Mouse (Mus musculus) kidney, adult 2 months (tissue): Measurements from ENCODE around the gene Nuak2. TPM values are rescaled to one million over a fixed set of nuclear protein-coding genes. Genes with fewer than 3 reads are reported as not detected.
A peak's percentile ranks its signal among the peaks of the same experiment; 100 is the strongest.

Source experiments
- DNase-seq: peaks from one replicate; pipeline ENCODE4 v3.0.0; 2021
- H3K27ac ChIP-seq: fragments of 200-500 bp; 2 replicates; pipeline ENCODE4 v1.5.1; 2012; ENCODE audit warnings: low read depth, low read length, control low read depth, inconsistent platforms; ENCODE audit not compliant: insufficient read depth
- H3K27me3 ChIP-seq: fragments of 200-500 bp; replicated peaks from 2 replicates; pipeline ENCODE4 v1.6.1; 2012; ENCODE audit warnings: mild to moderate bottlenecking, moderate library complexity, low read length, inconsistent platforms; ENCODE audit not compliant: control insufficient read depth, insufficient read depth
- H3K36me3 ChIP-seq: fragments of 200-500 bp; 2 replicates; pipeline ENCODE4 v1.6.1; 2012; ENCODE audit warnings: mild to moderate bottlenecking, moderate library complexity, low read length, inconsistent platforms; ENCODE audit not compliant: control insufficient read depth, insufficient read depth
- H3K4me1 ChIP-seq: fragments of 200-500 bp; 2 replicates; pipeline ENCODE4 v1.6.1; 2011; ENCODE audit warnings: low read length; ENCODE audit not compliant: control insufficient read depth, insufficient read depth
- H3K4me3 ChIP-seq: fragments of 200-500 bp; 2 replicates; pipeline ENCODE4 v1.5.1; 2011; ENCODE audit warnings: mild to moderate bottlenecking, low read depth, low read length, control low read depth; ENCODE audit not compliant: insufficient read depth
- CTCF ChIP-seq: fragments of 200-500 bp; conservative IDR thresholded peaks from 2 replicates; pipeline ENCODE4 v1.5.1; 2011; ENCODE audit warnings: low read depth, mild to moderate bottlenecking, control low read depth, low read length, moderate library complexity, mixed read lengths; ENCODE audit not compliant: insufficient read depth, insufficient read length
- POLR2A ChIP-seq: fragments of 200-500 bp; IDR thresholded peaks from one replicate; pipeline ENCODE4 v1.6.1; 2011; ENCODE audit warnings: low read depth, low read length, control low read depth
- WGBS: fragments of 180-500 bp; shearing (Covaris S2); methylation state at CpG from one replicate; pipeline ENCODE4 v1.1.7; 2018; 5-methylcytosine and 5-hydroxymethylcytosine counted together
- polyA plus RNA-seq: library from polyadenylated mRNA; depleted of rRNA; stranded (reverse); fragments of >200 nt; gene quantifications from 2 replicates; pipeline ENCODE4 v1.2.3, GENCODE M21; 2012

The Nuak2 gene
- polyA plus RNA-seq, 1 experiment, result 56.1 TPM

DNA sequence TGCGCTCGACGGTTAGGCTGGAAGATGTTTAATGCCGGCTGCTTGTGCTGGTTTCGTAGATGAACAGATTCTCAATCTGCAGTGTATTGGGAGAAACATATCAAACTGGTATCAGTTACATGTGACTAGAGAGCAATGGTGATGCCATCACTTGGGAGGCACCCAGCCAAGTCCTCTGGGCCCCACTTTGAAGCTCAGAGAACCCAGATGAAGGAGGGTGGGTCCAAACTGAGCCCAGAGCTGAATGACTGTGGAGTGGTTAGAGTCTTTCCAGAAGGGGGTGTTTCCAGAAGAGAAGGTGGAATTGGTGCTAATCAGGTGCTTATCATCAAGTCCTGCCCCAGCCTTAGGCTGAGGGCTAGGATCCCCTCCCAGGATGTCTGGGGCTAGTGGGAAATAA lies 14.7 kb upstream of the Nuak2 start:
- DNase-seq, result no peak
- Histone ChIP-seq H3K4me1 (peaks cover 16% of the 10 kb centered on the region), H3K27ac (no peak overlapping the region), H3K4me3 (no peak overlapping the region), H3K36me3 (no peaks in the 10 kb centered on the region), H3K27me3 (no peaks in the 10 kb centered on the region)
- WGBS, result 80% methylated on average over 5 of the region's 5 CpGs
- TF ChIP-seq POLR2A (no peak), CTCF (no peak)

DNA sequence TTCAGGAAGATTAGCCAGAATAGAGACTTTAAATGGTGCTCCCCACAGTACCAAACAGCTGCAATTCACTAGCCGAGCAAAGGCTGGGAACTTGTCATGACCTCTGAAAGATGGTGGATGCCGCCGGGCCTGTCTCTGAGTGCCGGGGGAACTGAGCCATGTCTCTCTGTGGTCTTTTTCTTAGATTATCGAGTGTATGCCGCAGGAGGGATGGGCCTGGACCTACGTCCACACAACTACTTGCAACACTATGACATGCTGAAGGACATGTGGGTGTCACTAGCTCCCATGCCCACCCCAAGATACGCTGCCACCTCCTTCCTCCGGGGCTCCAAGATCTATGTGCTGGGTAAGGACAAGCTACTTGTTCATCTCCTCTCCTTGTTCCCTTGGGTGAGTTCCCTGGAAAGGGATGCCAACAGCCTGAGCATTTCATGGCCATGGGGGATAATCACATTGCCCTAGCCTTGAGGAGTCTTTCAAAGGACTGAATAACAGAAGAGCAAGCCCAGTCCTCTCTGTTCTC lies 13.5 kb upstream of the Nuak2 start:
- H3K27me3 ChIP-seq, result no peaks in the 10 kb centered on the region
- peaks cover 16% of the 10 kb centered on the region for H3K4me1 ChIP-seq
- WGBS, result 92% methylated on average over 9 of the region's 9 CpGs
- no peak overlapping the region for H3K27ac ChIP-seq
- DNase-seq, result no peak
- H3K4me3 ChIP-seq, result no peak overlapping the region
- no peaks in the 10 kb centered on the region for H3K36me3 ChIP-seq
- TF ChIP-seq POLR2A (no peak), CTCF (no peak)

GRCm38 (mm10) chr1:132304618-132305214 lies 11.2 kb upstream of the Nuak2 start:
- DNase-seq, result peak; percentile 55
- Histone ChIP-seq H3K27me3 (no peaks in the 10 kb centered on the region), H3K27ac (0 out of 2 replicates have a peak overlapping the region, but pooled peaks have one; percentile 8), H3K36me3 (no peaks in the 10 kb centered on the region), H3K4me1 (peaks cover 9% of the 10 kb centered on the region), H3K4me3 (no peak overlapping the region)
- TF ChIP-seq CTCF (no peak), POLR2A (no peak)
- WGBS, result 55% methylated on average over 9 of the region's 9 CpGs

DNA sequence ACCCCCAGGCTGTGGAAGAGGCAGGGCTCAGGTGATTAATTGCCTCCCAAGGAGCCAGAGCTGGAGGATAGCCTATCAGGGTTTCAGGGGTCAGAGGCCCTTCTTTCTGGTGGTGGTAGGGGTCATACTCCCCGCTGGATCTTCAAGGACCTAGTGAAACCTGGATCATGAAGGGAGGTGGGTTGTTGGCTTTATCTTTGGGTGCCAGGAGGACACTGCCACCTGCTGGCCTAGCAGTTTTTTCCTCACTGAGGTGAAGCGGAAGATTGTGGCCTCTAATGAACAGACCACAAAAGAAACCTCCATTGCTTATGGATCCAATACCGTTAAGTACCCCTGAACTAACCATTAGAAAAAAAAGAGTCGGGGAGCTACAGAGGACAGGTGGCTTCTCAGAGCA lies 9.8 kb upstream of the Nuak2 start:
- H3K27me3 ChIP-seq, result no peaks in the 10 kb centered on the region
- H3K4me1 ChIP-seq, result peaks cover 16% of the 10 kb centered on the region
- TF ChIP-seq CTCF (peak; percentile 89), POLR2A (no peak)
- H3K27ac ChIP-seq, result no peak overlapping the region
- DNase-seq, result peak; percentile 74
- no peak overlapping the region for H3K4me3 ChIP-seq
- WGBS, result 38% methylated on average over 4 of the region's 4 CpGs
- no peaks in the 10 kb centered on the region for H3K36me3 ChIP-seq

- Histone ChIP-seq H3K4me3 (no peak overlapping the region), H3K36me3 (no peaks in the 10 kb centered on the region), H3K27me3 (no peaks in the 10 kb centered on the region), H3K27ac (peak overlapping the region; percentile 28; the same call in 1 of the 2 replicates), H3K4me1 (peaks cover 23% of the 10 kb centered on the region)
- DNase-seq, result no peak
- TF ChIP-seq CTCF (no peak), POLR2A (no peak)
- 20% methylated on average over 4 of the region's 4 CpGs for WGBS
These were observed 9.1 kb upstream of the Nuak2 start for GRCm38 (mm10) chr1:132306808-132307207.

DNA sequence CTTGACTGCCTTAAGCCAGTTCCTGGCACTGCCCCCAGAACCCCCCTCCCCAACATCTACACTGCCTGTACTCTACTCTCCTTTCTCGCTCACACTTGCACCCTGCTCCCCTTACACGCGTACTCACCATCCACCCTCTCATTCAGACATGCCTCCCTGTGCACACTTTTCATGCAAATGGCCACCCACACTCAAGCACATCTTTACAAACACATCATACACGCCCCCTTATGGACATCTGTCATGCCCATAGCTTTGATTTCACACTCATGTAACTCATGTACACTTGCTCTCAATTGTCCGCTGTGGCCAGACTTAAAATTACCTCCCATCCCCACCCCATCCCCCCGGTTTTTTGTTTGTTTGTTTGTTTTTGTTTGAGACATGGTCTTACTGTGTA lies 8.0 kb upstream of the Nuak2 start:
- Histone ChIP-seq H3K27ac (no peak overlapping the region), H3K4me1 (peaks cover 33% of the 10 kb centered on the region), H3K27me3 (no peaks in the 10 kb centered on the region), H3K4me3 (no peak overlapping the region), H3K36me3 (no peaks in the 10 kb centered on the region)
- WGBS, result 89% methylated on average over 6 of the region's 6 CpGs
- no peak for DNase-seq
- TF ChIP-seq CTCF, result no peak
- no peak for TF ChIP-seq POLR2A

DNA sequence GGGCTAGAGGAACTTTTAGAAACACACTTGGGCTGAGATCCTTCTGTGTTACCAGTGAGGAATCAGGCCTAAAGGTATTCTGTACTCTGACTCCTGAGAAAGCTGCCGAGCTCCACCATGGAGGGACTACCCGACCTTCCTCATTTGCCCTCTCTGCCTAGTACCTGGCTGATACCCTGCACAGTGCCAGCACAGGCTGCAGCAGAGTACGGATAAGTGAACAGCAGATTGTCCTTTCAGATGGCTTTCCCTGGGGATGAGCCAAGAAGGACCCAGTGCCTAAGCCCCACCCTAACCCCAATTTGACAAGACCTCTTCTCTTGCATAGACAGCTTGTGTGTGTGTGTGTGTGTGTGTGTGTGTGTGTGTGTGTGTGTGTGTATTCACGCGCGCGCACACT lies 7.3 kb upstream of the Nuak2 start:
- DNase-seq, result no peak
- no peak overlapping the region for H3K4me3 ChIP-seq
- TF ChIP-seq POLR2A (no peak), CTCF (no peak)
- WGBS, result 85% methylated on average over 7 of the region's 7 CpGs
- no peaks in the 10 kb centered on the region for H3K27me3 ChIP-seq
- H3K36me3 ChIP-seq, result no peaks in the 10 kb centered on the region
- H3K27ac ChIP-seq, result no peak overlapping the region
- H3K4me1 ChIP-seq, result peaks cover 36% of the 10 kb centered on the region
